Mouse (Mus musculus) forebrain, embryonic 11.5 days (tissue): ENCODE results near the gene E130311K13Rik. TPM values are rescaled to one million over a fixed set of nuclear protein-coding genes. Genes with fewer than 3 reads are reported as not detected.

Experiments used
- ATAC-seq: fragments of 200-750 bp; cut with Nextera tagmentation; replicated peaks from 2 replicates; pipeline ENCODE4 v1.8.0; 2017; ENCODE audit warnings: moderate TSS enrichment; ENCODE audit not compliant: low FRiP score
- DNase-seq: peaks from one replicate; pipeline ENCODE4 v3.0.0-alpha.2; 2017; ENCODE audit warnings: low spot score
- H3K27ac ChIP-seq: fragments of 300-500 bp; sonication (generic); 2 replicates; pipeline ENCODE4 v1.5.1; 2014; ENCODE audit warnings: low read depth, low read length
- H3K27me3 ChIP-seq: fragments of 300-500 bp; sonication (generic); 2 replicates; pipeline ENCODE4 v1.6.1; 2014; ENCODE audit warnings: mild to moderate bottlenecking, low read length, mixed read lengths; ENCODE audit not compliant: control insufficient read depth, insufficient read depth
- H3K36me3 ChIP-seq: fragments of 300-500 bp; sonication (generic); 2 replicates; pipeline ENCODE4 v1.6.1; 2014; ENCODE audit warnings: mild to moderate bottlenecking, low read length, moderate library complexity, mixed read lengths; ENCODE audit not compliant: control insufficient read depth, insufficient read depth
- H3K4me1 ChIP-seq: fragments of 300-500 bp; sonication (generic); replicated peaks from 2 replicates; pipeline ENCODE4 v1.6.1; 2014; ENCODE audit warnings: low read length, mixed read lengths; ENCODE audit not compliant: control insufficient read depth, insufficient read depth
- H3K4me2 ChIP-seq: fragments of 300-500 bp; sonication (generic); 2 replicates; pipeline ENCODE4 v1.6.1; 2014; ENCODE audit warnings: low read depth, mild to moderate bottlenecking, low read length, moderate library complexity, mixed read lengths; ENCODE audit not compliant: severe bottlenecking
- H3K4me3 ChIP-seq: fragments of 300-500 bp; sonication (generic); 2 replicates; pipeline ENCODE4 v1.5.1; 2014; ENCODE audit warnings: low read depth, low read length
- H3K9ac ChIP-seq: fragments of 300-500 bp; sonication (generic); 2 replicates; pipeline ENCODE4 v1.6.1; 2014; ENCODE audit warnings: low read length
- H3K9me3 ChIP-seq: fragments of 300-500 bp; sonication (generic); 2 replicates; pipeline ENCODE4 v1.6.1; 2016; ENCODE audit warnings: low read length, mixed read lengths; ENCODE audit not compliant: control insufficient read depth
- WGBS: fragments of 180-500 bp; shearing (Covaris S2); extraction: QIAGEN DNeasy Blood & Tissue Kit; methylation state at CpG from one replicate; pipeline ENCODE4 v1.1.7; 2014; 5-methylcytosine and 5-hydroxymethylcytosine counted together
- polyA plus RNA-seq: library from polyadenylated mRNA; unstranded; fragments of >200 nt; fragmentation: Nextera tagmentation; extraction: Ambion mirVana; gene quantifications from 2 replicates; pipeline ENCODE4 v1.2.1, GENCODE M21; 2014

E130311K13Rik gene
- polyA plus RNA-seq, 1 experiment from 2014 or later = 4.0 TPM

GRCm38 (mm10) chr3:63949837-63950236, 20.6 kb upstream of the E130311K13Rik start:
- no peaks in the 10 kb centered on the region for H3K27me3 ChIP-seq
- H3K4me2 ChIP-seq = no peak overlapping the region
- no peak overlapping the region for H3K4me3 ChIP-seq
- DNase-seq = no peak
- no peak for ATAC-seq
- no peaks in the 10 kb centered on the region for H3K9me3 ChIP-seq
- 83% methylated on average over 3 of the region's 3 CpGs for WGBS
- H3K36me3 ChIP-seq = no peaks in the 10 kb centered on the region
- H3K27ac ChIP-seq = no peak overlapping the region
- H3K4me1 ChIP-seq = no peaks in the 10 kb centered on the region
- H3K9ac ChIP-seq = no peak overlapping the region

GRCm38 (mm10) chr3:63941204-63941850, 12.1 kb upstream of the E130311K13Rik start:
- Histone ChIP-seq H3K9ac (no peak overlapping the region), H3K4me2 (no peak overlapping the region), H3K27me3 (no peaks in the 10 kb centered on the region), H3K9me3 (no peaks in the 10 kb centered on the region), H3K4me3 (no peak overlapping the region), H3K4me1 (no peaks in the 10 kb centered on the region), H3K36me3 (no peaks in the 10 kb centered on the region), H3K27ac (no peak overlapping the region)
- 87% methylated on average over 2 of the region's 2 CpGs for WGBS
- ATAC-seq (no peak), DNase-seq (no peak)

DNA sequence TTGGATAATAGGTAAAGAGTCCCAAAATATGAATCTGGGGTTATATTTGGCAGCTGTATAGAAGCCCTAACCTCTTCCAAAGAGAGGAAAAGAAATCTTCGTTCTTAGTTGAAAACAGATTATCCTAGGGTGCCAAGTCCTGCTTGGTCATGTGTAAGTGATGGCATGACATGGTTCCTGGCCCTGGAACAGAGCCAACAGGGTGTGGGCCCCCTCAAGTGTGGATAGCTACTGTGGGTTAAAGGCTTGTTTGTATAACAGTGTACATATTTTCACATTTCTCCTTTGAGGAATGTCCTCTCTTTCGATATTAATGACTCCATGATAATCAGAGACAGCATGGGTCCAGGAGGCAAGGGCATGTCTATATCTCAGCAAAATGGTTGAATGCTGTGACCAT, 9.7 kb upstream of the E130311K13Rik start:
- Histone ChIP-seq H3K4me3 (no peak overlapping the region), H3K27me3 (no peaks in the 10 kb centered on the region), H3K9me3 (no peaks in the 10 kb centered on the region), H3K9ac (no peak overlapping the region), H3K36me3 (no peaks in the 10 kb centered on the region), H3K4me2 (no peak overlapping the region), H3K4me1 (no peaks in the 10 kb centered on the region), H3K27ac (no peak overlapping the region)
- ATAC-seq (no peak), DNase-seq (no peak)
- WGBS = 95% methylated on average over 2 of the region's 2 CpGs

DNA sequence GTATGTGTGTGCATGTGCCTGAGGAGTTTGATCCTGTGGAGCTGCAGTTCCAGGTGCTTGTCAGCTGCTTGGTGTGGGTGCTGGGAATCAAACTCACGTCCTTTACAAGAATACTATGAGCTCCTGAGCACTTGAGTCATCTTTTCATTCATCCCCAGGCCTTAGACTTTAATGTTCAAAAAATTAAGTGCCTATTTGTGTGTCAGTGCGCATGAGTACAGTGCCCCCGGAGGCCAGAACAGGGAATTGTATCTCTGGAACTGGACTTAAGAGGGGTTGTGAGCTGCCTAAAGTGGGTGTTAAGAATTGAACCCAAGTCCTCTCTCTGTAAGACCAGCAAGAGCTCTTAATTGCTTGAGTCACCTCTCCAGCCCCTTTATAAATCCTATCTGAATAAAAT, 9.6 kb downstream of the E130311K13Rik start:
- no peaks in the 10 kb centered on the region for H3K36me3 ChIP-seq
- no peak overlapping the region for H3K27ac ChIP-seq
- H3K4me3 ChIP-seq = no peak overlapping the region
- no peaks in the 10 kb centered on the region for H3K4me1 ChIP-seq
- no peak overlapping the region for H3K4me2 ChIP-seq
- H3K9ac ChIP-seq = no peak overlapping the region
- 46% methylated on average over 3 of the region's 3 CpGs for WGBS
- ATAC-seq (no peak), DNase-seq (peak; percentile 62)
- no peaks in the 10 kb centered on the region for H3K27me3 ChIP-seq
- H3K9me3 ChIP-seq = no peaks in the 10 kb centered on the region

- 83% methylated on average over 4 of the region's 4 CpGs for WGBS
- Histone ChIP-seq H3K9me3 (no peaks in the 10 kb centered on the region), H3K4me2 (no peak overlapping the region), H3K36me3 (no peaks in the 10 kb centered on the region), H3K9ac (no peak overlapping the region), H3K27ac (no peak overlapping the region), H3K4me3 (no peak overlapping the region), H3K4me1 (no peaks in the 10 kb centered on the region; the same call in 1 of the 2 replicates), H3K27me3 (no peaks in the 10 kb centered on the region)
- no peak for DNase-seq
- no peak for ATAC-seq
Measured at GRCm38 (mm10) chr3:63910301-63910700, 19.0 kb downstream of the E130311K13Rik start.

- no peaks in the 10 kb centered on the region for H3K9me3 ChIP-seq
- H3K9ac ChIP-seq = peak overlapping the region; percentile 31; the same call in 1 of the 2 replicates
- H3K27me3 ChIP-seq = no peaks in the 10 kb centered on the region
- DNase-seq = peak; percentile 61
- H3K4me2 ChIP-seq = peak overlapping the region; percentile 46
- ATAC-seq = peak; percentile 57
- peaks cover 3% of the 10 kb centered on the region; the same call in 1 of the 2 replicates for H3K4me1 ChIP-seq
- H3K27ac ChIP-seq = no peak overlapping the region
- 2% methylated on average over 18 of the region's 18 CpGs for WGBS
- no peaks in the 10 kb centered on the region for H3K36me3 ChIP-seq
- H3K4me3 ChIP-seq = peak overlapping the region; percentile 17
Measured at GRCm38 (mm10) chr3:63905241-63905640, 24.0 kb downstream of the E130311K13Rik start.

GRCm38 (mm10) chr3:63904157-63904556, 25.1 kb downstream of the E130311K13Rik start:
- ATAC-seq (no peak), DNase-seq (no peak)
- H3K9ac ChIP-seq = no peak overlapping the region
- H3K27me3 ChIP-seq = no peaks in the 10 kb centered on the region
- no peak overlapping the region for H3K27ac ChIP-seq
- H3K9me3 ChIP-seq = no peaks in the 10 kb centered on the region
- H3K36me3 ChIP-seq = no peaks in the 10 kb centered on the region
- WGBS = 55% methylated on average over 2 of the region's 2 CpGs
- H3K4me1 ChIP-seq = peaks cover 3% of the 10 kb centered on the region; the same call in 1 of the 2 replicates
- H3K4me3 ChIP-seq = no peak overlapping the region
- no peak overlapping the region for H3K4me2 ChIP-seq

DNA sequence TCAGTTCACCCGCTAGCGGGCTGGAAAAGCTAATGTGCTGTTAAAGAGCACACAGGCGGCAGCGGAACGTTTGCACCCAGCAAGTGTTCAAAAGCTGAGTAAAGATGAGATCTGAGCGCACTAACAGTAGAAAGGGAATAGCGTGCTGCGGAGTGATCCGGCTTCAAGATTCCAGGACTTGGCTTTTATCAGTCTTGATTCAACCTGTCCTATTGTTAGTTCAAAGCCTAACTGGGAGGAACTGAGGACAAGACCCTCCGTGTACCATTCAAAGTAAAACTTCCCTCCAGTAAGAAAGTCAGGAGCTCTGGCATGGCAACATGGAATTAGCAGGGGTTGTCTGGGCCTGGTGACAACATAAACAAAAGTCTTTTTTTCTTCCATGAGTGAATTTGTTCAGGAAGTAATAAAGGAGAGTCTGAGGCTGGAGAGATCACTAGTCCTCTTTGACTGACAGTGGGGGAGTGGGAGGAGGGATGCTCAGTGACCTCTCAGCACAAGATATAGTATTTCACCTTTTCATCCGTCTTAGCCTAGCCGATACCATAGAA, 29.2 kb downstream of the E130311K13Rik start:
- Histone ChIP-seq H3K36me3 (no peaks in the 10 kb centered on the region), H3K4me1 (peaks cover 8% of the 10 kb centered on the region; the same call in 1 of the 2 replicates), H3K4me2 (peak overlapping the region; percentile 73; the same call in 1 of the 2 replicates), H3K9ac (peak overlapping the region; percentile 14; the same call in 1 of the 2 replicates), H3K27me3 (no peaks in the 10 kb centered on the region), H3K27ac (peak overlapping the region; percentile 95), H3K9me3 (no peaks in the 10 kb centered on the region), H3K4me3 (peak overlapping the region; percentile 79; the same call in 1 of the 2 replicates)
- under 1% methylated on average over 12 of the region's 12 CpGs for WGBS
- peak; percentile 58 for ATAC-seq
- peak; percentile 68 for DNase-seq

- Histone ChIP-seq H3K9ac (peak within 1 kb of the TSS; percentile 92), H3K9me3 (no peaks in the 10 kb centered on the region), H3K4me2 (peak within 1 kb of the TSS; percentile 73), H3K36me3 (no peaks in the 10 kb centered on the region), H3K27ac (peak within 1 kb of the TSS; percentile 95), H3K4me1 (peaks cover 8% of the 10 kb centered on the region; the same call in 1 of the 2 replicates), H3K4me3 (peak within 1 kb of the TSS; percentile 79), H3K27me3 (no peaks in the 10 kb centered on the region)
- peak; percentile 91 for DNase-seq
- peak; percentile 81 for ATAC-seq
- 0% methylated on average over 12 of the region's 12 CpGs for WGBS
Measured at GRCm38 (mm10) chr3:63899309-63899695, 30.0 kb downstream of the E130311K13Rik start, which contains the start of gene Plch1. Gene Plch1, minus strand, starts transcription at chr3:63899472.
